Mouse (Mus musculus) lung, postnatal 4 days (tissue): Measurements from ENCODE around the gene Fanca.
"Not testable (repeated sequence)": the region's sequence is repeated elsewhere in the genome, so short reads cannot be mapped to it uniquely, and the experiment has no call there.

ENCODE experiments used
- DNase-seq, 2 experiments: peaks; one replicate each; pipeline ENCODE4 v3.0.0; 2021

Gene Fanca

DNA sequence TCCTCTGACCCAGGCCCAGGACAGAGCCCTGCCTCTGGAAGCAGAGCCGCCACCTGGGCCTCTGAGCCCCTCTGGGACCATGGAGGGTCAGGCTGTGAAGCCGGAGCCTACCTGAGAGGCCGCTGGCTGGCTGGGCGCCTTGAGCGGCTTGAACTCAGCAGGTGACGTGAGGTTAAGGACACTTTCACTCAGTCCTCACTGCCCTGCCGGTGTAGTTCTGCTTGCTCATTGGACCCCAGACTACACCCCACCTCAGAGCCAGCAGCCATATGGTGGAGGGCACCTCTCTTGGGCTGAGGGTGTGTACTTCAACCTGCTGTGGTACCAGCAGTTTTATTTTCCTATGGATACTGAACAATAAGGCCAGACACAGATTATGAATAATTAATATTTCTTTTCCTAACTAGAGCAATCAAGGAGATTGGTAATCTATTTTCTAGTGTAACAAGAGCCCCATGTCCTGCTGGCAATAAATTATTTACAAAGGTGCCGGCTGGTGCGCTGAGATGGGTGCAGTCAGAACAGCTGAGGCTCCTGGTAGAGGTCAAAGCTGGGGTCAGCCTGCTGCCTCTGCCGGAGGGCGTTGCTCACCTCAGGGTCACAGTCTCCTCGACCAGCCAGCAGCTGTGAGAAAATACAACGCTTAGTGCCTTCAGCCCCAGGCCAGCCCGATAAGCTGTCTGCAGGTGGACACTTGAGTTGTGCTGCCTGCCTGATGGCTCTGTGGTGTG, 50.3 kb downstream of the Fanca start:
- DNase-seq: no peak

- not testable (repeated sequence) for DNase-seq
These were observed 60.8 kb downstream of the Fanca start for GRCm38 (mm10) chr8:123257593-123257992.

GRCm38 (mm10) chr8:123257114-123257513, 61.3 kb downstream of the Fanca start:
- no peak for DNase-seq

DNA sequence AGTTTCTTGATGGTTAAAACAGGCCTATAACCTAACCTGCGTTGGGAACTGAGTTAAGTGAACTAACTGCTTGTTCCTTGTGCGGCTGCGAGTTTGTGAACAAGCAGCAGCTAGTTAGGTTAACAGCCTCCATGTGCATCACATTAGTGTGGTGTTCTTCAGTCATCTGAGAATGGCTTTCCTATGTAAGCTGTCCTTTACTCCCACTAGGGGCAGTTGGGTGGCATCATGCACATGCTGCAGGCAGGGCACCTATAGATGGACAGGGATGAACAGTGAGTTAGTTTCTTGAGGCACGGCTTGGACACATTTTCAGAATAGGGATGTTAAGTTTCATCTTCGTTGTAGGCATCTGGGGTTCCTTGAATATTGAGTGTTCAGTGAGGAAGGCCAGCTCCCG, 63.2 kb downstream of the Fanca start:
- DNase-seq: no peak

- DNase-seq: peak; percentile 92 to 93
These were observed 64.1 kb downstream of the Fanca start, which contains the start of the genes Zfp276 and Vps9d1 for GRCm38 (mm10) chr8:123254099-123254885. Gene Zfp276 (plus strand): TSS chr8:123254195. Gene Vps9d1 (minus strand): TSS chr8:123254348.

DNA sequence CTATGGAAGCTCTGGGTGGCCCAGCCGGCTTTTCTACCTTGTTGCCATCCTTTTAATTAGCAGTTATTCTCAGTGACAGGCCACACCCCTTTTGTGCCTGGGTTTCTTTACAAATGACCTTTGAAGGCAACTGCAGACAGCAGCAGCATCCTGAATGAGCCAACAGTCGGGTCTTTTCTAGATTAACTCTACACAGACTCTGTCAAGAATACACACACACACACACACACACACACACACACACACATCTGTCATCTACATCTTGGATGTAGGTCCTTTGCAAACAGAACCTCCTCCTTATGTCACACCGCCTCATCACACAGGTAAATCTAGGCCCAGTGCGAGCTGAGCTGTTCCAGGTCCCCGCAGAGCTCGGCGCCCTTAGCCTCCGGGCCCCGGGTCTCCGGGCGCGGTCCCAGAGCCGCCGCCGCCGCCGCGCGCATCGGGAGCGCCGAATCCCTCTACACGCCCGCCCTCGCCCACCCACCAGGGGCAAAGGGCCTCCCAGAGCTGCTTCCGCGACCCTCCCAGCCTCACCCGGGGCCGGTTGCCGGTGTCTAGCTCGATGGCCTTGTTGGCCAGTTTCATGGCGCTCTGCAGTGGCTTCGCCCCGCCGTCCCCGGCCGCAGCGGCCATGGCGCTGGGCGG, 64.8 kb downstream of the Fanca start:
- no peak for DNase-seq

DNA sequence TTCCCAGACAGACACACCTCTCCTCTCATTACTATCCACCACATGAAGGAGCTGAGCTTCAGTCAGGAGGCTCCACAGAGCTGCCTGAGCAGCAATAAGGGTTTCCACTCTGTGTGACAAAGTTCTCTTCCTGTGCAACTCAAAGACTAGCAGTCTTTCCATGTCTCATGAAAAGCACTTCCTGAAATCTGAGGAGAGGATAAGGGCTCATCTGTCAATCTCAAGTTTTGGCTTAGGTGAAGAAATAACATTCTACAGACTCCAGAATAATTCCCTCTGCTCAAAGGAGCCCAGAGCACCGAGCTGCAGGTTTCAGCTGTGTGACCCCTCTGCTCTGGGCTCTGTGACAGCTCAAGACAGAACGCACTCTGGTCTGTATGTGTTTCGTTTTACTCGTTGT, 65.5 kb downstream of the Fanca start:
- no peak for DNase-seq

DNA sequence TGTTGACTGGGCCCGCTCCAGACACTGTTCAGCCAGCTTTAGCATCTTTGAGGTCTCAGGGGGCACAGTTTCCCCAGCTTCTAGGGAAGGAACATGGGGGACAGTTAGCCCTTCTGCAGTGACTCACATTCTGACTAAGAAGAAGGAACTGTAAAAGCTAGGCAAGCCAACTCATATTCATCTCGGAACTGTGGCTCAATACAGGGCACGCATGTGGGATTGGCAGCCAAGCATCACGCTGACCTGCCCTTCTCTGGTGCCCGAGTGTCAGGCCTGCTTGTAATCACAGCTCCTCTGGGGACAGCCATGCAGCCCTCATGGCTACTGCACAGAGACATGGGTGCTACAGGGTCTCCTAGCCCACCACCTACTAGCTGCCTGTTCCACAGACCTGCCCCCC, 67.4 kb downstream of the Fanca start:
- no peak for DNase-seq

GRCm38 (mm10) chr8:123248596-123248995, 69.8 kb downstream of the Fanca start:
- DNase-seq: no peak

- no peak for DNase-seq
These were observed 70.6 kb downstream of the Fanca start for GRCm38 (mm10) chr8:123247748-123248147.

DNA sequence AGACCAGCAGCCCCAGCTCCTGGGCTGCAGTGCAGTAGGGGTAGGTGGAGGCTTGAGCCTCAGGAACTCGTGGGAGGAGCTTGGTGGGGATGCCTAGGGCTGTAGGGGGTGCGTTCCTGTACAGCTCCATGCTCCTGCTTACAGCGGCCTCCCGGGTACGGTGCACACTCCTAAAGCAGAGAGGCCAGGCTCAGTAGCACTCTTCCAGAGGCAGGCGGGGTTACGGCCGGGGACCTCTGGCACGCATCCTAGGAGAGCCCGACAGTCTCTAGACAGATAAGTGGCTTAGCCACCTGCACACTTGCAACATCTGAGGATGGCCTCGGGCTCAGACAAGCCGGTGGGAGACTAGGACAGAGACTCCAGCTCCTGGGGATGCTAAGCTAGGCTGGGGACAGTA, 72.8 kb downstream of the Fanca start:
- peak in 1 of 2 experiments; percentile 19 for DNase-seq

DNA sequence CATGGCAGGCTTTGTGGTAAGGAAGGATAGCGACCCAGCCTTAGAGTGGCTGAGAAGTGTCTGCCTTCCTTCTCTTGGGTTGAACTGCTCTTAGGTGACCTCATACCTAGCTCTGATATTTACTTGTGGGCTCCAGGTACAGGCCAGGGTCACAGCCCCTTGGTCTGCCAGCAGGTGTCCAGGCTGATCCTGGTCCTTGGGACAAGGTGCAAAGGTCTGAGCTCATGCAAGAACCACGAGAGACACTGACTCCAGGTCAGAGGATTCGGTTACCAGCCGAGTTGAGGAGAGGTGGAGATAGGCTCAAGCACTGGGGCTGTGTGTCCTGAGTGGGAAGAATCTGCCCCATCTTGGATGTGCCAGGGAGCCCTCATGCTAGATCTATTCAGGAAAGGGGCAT, 74.0 kb downstream of the Fanca start:
- DNase-seq: no peak

GRCm38 (mm10) chr8:123243053-123243452, 75.3 kb downstream of the Fanca start:
- no peak for DNase-seq

- DNase-seq: no peak
These were observed 76.1 kb downstream of the Fanca start for GRCm38 (mm10) chr8:123242107-123242923.

DNA sequence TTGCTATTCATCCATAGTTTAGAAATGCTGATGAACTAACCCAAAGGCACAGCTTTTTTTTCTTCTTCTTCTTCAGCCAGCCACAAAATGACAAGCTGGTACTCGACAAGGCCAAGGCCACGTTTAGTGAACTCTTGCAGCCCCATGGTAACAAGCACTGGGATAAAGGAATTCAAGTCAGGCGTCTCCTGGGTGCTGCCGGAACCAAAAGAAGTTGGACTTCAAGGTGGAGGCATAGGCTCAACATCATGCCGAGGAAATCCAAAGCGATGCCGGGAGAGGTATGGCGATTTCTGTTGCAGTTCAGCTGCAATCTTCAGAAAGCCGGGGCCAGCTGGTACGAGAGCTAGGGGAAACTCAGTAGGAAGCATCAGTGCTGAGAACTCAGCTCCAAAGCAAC, 79.0 kb downstream of the Fanca start:
- no peak for DNase-seq

DNA sequence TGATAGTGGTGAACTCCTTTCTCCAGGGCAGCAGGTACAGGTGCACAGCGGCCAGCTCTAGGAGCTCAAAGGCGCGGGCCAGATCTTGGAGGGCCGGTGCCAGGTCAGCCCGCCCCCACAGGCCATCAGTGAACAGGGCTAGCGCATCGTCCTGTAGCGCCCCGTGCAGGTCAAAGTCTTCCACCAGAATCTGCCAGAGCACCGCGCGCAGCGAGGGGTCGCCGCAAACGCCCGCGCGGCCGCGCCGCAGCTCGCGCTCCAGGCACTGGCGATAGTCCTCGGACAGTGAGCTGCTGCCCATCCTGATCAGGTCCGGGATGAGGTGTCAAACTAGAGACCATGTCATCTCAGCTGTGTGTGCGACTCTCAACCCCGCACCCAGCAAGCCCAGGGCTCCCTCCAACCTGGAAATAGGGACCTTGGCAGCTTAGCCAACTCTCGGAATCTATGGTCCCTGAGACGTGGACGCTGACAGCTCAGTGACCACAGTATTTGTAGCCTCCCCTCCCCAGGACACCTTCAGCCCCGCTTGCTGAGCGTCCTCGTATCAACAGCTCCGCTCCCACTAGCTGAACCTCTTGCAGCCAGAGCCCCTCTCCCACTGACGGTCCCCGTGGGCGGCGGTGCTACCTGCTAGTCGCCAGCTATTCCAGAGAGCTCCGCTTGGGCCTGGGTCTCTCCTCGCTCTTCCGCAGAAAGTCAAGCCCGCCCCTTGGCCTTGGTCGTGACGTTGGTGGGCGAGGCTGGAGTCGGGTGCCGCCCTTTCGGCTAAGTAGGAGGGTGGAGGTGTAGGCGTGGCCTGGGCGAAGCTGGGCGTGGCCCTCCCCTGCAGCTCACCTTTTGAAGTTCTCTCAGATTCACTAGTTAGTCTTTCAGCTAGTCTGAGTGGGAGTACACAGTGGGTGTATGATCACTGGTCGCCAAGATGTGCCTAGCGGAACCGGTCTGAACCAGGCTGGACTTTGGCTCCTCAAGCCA, 82.6 kb downstream of the Fanca start, which contains the start of gene Spata2l:
Gene Spata2l, minus strand, starts transcription at position 714 of the 978 bp plus-strand sequence.
- peak; percentile 90 to 91 for DNase-seq

GRCm38 (mm10) chr8:123234918-123235519, 83.4 kb downstream of the Fanca start:
- peak in 1 of 2 experiments; percentile 19 for DNase-seq

- DNase-seq: peak in 1 of 2 experiments; percentile 22
These were observed 84.6 kb downstream of the Fanca start for GRCm38 (mm10) chr8:123233760-123234159.

GRCm38 (mm10) chr8:123233300-123233699, 85.1 kb downstream of the Fanca start:
- peak in 1 of 2 experiments; percentile 24 for DNase-seq

- DNase-seq: no peak
These were observed 85.8 kb downstream of the Fanca start for GRCm38 (mm10) chr8:123232553-123232952.

- DNase-seq: peak in 1 of 2 experiments; percentile 31
These were observed 86.6 kb downstream of the Fanca start for GRCm38 (mm10) chr8:123231742-123232141.
